Mouse (Mus musculus): ENCODE results near the gene Gm20696.

Gm20696 gene

DNA sequence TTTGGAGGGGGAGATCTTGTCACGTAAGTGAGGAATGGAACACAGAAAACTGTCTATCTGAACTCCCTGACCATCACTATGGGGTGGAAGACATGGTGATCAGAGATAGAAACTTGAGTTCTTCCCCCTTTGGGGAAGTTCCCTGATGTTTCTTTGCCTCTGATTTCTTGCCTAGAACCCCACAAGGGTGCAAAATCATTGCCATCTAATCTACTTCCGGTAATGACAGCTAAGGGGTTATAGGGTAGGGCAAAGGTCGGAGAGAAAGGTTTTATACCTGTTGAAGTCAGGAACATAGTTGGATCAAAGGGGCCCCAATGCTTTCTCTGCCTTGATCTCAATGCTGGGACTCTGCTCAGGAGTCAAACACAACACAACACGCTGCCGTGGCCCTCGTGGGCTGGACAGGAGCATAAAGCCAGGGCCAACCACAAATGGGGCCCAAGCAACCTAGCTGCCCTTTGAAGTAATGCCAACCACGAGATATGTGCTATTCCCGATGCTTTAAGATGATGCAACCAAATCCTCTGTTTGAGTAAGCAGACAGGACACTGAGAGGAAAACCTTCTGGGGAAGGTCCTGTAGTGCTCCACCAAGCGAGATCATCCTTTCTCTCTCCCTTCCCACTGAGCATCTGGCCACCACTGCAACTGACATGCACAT is 307.4 kb downstream of the Gm20696 start:
- DNase-seq (ENCODE audit: low spot score), result no peak

DNA sequence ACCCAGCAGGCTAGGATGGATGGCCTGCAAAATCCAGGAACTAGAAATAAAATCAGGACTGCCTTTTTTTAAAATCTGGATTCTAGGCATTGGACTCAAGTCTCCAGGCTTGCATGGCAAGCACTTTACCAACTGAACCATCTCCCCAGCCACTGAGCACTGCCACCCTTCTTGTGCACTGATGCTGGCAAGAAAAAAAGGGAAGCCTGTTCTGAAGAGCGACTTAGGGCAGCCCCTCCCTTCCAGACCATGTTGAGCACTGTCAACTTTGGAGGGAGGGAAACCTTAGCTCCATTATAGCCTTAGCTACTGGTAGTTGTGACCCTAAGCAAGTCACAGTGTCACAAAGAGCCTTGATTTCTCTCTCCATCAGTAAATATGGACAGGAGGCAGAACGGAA is 308.7 kb downstream of the Gm20696 start:
- no peak for DNase-seq (ENCODE audit: low spot score)

GRCm38 (mm10) chr6:99354338-99354737 is 312.3 kb downstream of the Gm20696 start:
- no peak for DNase-seq (ENCODE audit: low spot score)

- DNase-seq (ENCODE audit: low spot score), result no peak
These were observed 313.2 kb downstream of the Gm20696 start for GRCm38 (mm10) chr6:99353441-99353840.

GRCm38 (mm10) chr6:99350566-99350965 is 316.0 kb downstream of the Gm20696 start:
- no peak for DNase-seq (ENCODE audit: low spot score)

DNA sequence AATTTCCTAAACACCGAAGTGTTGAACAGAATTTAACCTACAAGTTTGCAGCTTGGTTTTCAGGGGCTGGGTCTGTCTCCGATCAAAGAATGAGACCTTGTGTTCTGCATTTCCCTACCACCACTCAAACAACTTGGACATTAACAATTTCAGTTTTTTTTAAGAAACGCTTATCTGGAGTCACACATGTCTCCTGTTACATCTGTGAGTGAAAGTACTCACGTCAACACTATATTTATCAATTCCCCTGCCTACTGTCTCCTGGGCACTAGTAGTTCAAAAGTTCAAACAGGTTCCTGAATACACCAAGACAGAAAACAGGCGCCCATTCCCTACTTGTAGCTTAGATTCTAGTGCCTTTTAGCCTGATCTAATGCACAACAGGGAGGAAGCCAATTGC is 316.4 kb downstream of the Gm20696 start:
- DNase-seq (ENCODE audit: low spot score), result no peak

GRCm38 (mm10) chr6:99347836-99348235 is 318.8 kb downstream of the Gm20696 start:
- DNase-seq (ENCODE audit: low spot score), result no peak

- no peak for DNase-seq (ENCODE audit: low spot score)
These were observed 321.6 kb downstream of the Gm20696 start for GRCm38 (mm10) chr6:99344966-99345365.

DNA sequence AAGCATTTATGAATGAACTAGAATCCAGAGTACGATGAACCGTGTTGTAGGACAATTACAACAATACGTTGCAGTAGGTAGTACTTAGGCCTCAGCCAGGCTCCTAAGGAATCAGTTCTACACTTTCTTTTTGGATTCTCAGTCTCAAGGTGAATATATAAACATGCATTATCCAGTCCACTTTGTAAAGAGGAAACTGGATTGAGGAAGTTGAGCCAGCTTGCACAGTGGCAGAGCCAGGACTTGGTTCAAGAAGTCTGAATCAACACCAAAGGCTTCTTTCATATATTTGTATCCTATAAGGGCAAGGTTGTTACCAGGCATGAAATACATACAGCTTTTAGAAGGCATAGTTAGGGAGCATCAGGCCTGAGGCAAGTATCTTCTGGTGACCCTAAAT is 322.2 kb downstream of the Gm20696 start:
- no peak for DNase-seq (ENCODE audit: low spot score)

GRCm38 (mm10) chr6:99343815-99344214 is 322.8 kb downstream of the Gm20696 start:
- DNase-seq (ENCODE audit: low spot score), result no peak

DNA sequence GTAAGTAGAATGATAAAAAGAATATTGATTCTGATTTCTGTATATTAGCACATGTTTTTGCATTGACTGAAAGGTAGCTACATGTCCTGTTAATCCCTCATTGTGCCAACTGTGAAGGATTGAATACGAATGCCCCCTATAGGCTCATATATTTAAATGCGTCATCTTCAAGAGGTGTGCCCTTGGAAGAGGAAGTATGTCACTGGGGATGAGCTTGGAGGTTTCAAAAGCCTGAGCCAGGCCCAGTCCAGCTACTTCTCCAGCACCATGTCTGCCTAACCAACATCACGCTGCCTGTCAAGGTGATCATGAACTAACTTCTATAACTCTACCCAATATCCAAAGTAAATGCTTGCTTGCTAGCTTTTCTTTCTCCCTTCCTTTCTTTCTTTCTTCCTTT is 324.2 kb downstream of the Gm20696 start:
- no peak for DNase-seq (ENCODE audit: low spot score)

- DNase-seq (ENCODE audit: low spot score), result no peak
These were observed 325.7 kb downstream of the Gm20696 start for GRCm38 (mm10) chr6:99340902-99341301.

- no peak for DNase-seq (ENCODE audit: low spot score)
These were observed 326.4 kb downstream of the Gm20696 start for GRCm38 (mm10) chr6:99339986-99340721.

- DNase-seq (ENCODE audit: low spot score), result no peak
These were observed 327.3 kb downstream of the Gm20696 start for GRCm38 (mm10) chr6:99339343-99339620.

DNA sequence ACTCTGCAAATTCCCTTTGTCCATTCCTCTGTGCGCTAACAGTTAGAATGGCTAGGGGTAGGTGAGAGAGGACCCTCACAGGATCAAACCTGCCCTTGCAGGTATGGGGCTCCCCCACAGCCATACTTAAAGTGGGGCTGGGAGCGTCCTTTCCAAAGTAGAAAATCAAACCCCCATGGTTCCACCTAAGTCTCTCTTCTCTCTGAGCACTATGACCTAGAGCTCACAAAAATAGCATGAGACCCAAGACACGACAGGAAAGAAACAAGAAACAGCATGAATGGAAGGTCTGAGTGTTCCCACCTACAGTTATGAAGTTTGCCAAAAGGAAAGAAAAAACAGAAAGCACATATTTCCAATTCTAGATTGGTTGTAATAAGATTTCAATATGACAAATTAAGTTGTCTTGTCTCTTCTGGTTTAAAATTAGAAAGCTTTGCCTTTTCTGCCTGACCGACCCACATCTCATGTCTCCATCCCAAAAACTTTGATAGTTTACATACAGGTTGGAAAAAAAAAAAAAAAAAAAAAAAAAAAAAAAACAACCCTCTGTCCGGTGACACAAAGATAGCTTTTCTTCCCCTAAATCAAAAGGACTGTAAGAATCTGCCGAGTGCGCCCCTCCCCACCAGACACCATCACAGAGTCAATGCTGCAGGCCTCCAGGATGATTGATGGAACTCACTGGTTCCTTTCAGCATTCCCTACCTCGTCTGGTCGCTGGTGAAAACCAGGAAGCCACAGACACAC is 327.8 kb downstream of the Gm20696 start:
- no peak for DNase-seq (ENCODE audit: low spot score)

DNA sequence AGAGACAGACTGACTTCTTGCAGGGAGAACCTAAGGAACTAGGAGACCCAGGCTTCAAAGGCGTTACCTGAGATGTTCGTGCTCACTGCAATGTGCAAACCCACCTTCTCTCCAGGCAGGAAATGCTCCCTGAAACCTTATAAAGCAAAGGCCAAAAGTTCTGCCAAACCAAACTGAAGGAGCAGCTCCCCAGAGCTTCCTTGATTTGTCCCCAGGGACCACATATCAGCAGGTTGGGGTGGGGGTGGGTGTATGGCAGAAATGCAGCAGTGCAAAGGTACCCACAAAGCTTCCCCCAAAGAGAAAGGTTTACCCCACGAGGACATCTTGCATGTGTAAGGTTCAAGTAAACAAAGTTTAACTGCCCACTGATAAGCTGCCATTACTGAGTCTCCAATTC is 328.4 kb downstream of the Gm20696 start:
- DNase-seq (ENCODE audit: low spot score), result no peak

DNA sequence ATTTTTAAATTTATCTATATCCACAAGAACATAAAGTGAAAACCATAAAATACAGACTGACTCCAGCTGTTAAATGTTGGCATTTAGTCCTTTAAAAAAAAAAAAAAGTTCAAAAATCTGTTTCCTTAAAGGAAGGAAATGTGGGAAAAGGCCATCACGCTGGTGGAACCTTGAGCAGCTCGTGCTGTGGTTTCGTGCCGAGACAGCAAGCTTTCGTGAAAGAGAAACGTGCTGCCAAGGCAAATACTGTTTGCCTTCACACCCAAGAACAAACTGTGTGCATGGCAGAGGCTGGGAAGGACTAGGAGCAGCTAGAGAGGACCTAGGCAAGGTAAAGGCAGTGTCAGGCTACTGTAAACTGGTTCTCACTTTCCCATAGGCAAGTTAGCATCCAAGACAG is 329.0 kb downstream of the Gm20696 start:
- DNase-seq (ENCODE audit: low spot score), result peak; percentile 16

DNA sequence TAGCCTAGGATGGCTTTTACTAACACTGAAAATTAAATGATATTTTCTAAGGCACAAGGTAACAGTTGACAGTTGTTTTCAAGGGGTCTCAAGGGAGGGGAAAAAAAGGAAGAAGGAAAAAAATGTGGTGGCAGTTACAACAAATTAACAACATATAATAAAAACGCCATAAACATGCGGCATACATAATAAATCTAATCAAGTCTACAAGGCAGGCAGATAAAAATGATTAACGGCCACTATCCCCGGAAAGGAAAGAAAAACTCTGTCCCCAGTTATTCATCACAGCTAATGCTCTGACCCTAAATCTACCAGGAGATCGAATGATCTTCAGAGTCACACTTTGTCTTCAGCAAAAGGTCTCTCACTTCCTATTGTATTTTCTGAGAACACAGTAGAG is 330.4 kb downstream of the Gm20696 start:
- no peak for DNase-seq (ENCODE audit: low spot score)

- DNase-seq (ENCODE audit: low spot score), result peak; percentile 14
These were observed 331.3 kb downstream of the Gm20696 start for GRCm38 (mm10) chr6:99335174-99335830.

DNA sequence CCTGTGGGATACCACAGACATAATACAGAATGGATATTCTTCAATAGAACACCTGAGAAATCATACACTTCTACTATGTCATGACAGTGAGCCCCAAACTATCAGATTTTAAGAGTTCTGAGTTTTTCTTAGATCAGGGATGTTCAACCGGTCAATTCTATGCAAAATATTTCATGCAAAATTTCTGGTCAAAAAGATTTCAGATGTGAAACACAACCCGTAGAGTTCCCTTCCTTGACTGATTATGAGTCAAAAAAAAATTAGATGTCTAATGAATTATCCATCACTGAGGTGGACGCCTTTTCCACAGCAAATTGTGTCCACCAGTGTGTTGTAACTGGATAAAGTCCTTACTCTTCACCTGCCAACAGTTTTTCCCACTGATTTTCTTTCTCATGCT is 332.3 kb downstream of the Gm20696 start:
- no peak for DNase-seq (ENCODE audit: low spot score)

GRCm38 (mm10) chr6:99333127-99333526 is 333.5 kb downstream of the Gm20696 start:
- DNase-seq (ENCODE audit: low spot score), result no peak

- DNase-seq (ENCODE audit: low spot score), result no peak
These were observed 336.4 kb downstream of the Gm20696 start for GRCm38 (mm10) chr6:99330169-99330568.

DNA sequence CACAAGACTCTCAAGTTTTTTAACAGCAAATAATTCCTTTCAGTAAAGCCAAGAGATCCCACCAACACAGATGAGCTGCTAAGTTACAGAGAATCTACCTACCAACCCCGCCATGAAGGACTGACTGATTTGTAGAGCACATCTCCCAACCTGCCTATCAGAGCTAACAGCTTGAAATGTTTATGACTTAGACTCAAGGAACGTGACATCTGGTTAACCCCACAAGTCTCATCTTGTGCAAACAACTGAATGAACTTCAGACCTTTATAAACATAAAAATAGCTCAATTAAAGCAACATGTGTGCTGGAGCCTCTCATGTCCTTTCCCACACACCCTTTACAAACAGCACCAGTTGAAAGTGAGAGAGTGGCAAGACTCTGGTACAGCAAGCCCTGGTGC is 338.0 kb downstream of the Gm20696 start:
- no peak for DNase-seq (ENCODE audit: low spot score)
